Mouse (Mus musculus) heart, adult 9 months (tissue): ENCODE measurements at regions not wholly inside any gene's neighbourhood (a gene's known extent, or its start where the extent isn't known, plus 50 kb on each side); places are given as distances from the start of the nearest gene placed in this dataset.
"Not testable (repeated sequence)": the region's sequence is repeated elsewhere in the genome, so short reads cannot be mapped to it uniquely, and the experiment has no call there.

Experiments
- DNase-seq, 2 experiments: peaks; one replicate each; pipeline ENCODE4 v3.0.0; 2022; ENCODE audit warnings: low spot score in 2 of 2

DNA sequence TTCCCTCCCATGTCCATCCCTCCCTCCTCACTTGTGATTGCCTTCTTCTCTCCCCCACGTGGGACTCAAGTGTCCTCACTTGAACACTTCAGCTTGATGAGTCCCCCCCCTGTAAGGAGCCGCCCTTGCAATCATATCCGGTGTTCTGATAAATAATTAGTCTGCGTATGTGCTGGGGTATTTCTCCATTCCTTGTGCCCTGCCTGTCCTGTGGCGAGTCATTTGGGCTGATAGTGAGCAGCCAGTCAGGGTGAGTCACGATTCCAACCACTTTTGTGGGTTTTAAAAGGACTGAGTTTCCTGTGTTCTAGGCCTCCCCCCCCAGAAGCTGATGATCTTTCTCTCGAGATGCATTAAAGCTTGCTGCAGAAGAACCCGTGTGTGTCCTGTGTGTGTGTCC is 820.9 kb downstream of the Kcnt2 start:
- DNase-seq: not testable (repeated sequence)

DNA sequence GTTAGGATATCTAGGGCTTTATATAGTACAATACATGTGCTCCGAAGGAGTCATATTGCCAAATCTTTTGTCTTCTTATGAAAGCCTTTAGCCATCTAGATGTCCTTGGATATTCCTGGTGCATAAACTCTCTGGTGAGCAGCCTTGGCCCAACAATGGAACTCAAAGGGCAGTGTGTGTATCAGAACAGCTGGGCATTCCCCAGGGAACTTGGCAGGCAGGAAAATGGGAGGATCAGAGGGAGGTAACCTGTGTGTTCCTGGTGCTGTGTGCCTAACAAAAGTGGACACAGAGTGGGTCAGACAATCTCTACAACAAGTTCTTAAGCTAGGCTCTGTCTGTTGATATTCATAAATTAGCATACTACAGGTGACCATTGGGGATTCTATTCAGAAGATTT is 851.6 kb downstream of the Kcnt2 start:
- no peak for DNase-seq

DNA sequence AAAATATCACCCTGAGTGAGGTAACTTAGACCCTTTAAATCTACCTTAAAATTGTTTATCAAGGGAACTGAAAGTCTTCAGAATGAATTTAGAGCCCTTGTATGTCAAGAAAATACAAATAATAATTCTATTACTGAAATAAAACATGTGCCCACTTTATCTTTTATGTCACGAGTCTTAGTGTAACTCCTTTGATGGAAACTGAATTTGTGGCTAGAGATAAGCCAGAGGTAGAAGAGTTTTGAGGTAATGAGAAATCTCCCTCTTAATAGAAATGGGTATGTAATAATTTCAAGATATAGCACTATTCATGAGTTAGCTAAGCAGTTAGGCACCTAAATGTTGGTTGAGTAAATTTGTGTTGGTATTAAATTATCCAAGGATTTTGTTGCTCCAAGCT is 856.6 kb downstream of the Kcnt2 start:
- DNase-seq: no peak

DNA sequence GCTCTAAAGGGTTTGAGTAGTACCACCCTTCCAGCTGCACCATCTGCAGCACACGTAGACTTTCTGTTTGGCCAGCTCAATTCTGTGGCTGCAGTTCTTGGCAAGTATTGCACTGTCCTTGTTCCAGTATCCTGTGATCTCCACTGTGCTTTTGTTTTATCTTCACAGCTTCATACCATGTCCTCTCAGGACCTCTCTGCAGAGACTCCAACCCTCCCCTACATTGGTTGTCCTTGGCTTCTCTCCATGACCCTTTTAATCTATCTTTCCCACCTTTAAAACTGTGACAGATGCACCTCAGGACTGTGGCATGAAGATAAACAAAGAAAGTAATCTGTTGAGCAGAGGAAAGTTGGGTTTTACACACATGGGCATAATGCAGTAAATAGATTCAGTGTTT is 858.1 kb downstream of the Kcnt2 start:
- DNase-seq: peak; percentile 36 to 37

DNA sequence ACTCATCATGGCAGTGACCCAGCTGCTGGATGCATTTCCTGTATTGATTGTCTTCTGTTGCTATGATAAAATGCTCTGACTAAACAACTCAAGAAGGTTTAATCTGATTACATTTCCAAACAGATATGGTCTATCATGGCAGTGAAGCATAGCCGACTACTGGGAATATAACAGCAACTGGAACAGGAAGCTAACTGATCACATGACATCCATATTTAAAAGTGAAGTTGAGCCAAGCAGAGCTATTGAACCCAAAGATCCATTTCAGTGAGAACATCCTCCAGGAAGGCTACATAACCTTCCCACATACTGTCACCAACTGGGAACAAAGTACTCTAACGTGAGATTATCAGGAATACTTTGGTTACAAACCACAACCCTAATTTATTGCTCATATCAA is 858.7 kb downstream of the Kcnt2 start:
- no peak for DNase-seq

DNA sequence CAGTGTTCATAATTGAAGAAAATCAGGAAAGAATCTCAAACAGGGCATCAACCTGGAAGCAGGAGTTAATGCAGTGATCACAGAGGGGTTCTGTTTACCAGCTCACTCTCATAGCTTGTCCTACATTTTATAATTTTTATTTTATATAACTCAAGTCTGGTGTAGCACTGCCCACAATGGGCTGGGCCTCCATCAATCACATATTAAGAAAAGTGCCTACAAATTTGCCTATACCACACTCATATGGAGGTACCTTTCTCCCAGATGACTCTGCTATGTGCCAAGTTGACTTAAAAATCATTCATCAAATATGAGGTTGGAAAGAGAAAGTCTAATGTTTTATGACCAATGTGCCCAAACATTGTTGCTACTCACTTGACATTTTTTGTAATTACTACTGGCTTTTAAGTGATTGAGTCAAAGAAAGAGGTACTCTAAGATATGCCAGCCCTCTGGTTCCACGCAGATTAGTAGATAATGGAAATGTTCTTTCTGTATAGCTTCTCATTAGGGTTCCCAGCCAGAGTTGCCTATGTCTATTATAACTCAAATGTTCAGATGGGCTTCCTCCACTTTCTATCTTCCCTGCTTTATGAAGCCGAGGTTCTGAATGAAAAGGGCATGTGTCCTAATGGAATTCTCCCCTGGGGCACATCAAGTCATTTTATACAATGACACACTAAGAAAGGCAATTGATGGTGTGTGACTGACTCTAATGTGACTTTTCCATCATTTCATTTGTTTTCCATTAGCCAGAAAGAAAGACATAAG is 891.0 kb downstream of the Kcnt2 start:
- no peak for DNase-seq

DNA sequence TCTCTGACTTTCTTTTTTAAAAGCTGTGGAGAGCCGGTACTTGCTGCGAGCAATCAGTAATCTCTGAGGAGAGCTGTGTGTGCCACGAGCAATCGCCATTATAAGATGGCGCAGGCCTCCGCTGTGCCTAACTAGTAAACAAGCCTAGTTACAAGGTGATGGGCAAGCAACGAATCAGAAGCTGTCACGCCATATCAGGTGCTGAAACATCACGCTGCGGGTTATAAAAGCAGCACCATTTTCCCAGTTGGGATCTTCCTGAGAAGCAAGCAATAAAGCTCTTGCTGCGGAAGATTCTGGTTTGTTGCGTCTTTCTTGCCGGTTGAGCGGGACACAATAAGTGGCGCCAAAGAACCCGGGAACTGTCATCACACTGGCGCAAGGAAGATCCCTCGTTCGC is 894.2 kb downstream of the Kcnt2 start:
- DNase-seq: not testable (repeated sequence)

DNA sequence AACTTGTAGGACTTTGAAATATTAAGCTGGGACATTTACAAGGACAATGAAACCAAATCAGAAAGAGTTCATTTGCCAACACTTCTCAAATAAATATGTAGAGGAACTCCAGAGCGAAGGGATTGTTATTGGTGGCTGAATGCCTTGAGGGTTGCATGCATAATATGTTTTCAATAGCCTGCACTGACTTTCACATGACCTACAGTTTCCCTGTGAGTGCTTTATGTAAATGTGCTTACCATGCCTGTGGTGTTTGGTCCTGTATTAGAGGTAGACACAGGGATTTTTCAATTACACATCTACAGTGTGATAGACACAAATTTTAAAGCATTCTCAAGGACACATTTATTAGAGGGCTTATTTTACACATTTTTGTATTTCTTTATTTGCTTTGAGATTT is 899.8 kb downstream of the Kcnt2 start:
- DNase-seq: no peak

DNA sequence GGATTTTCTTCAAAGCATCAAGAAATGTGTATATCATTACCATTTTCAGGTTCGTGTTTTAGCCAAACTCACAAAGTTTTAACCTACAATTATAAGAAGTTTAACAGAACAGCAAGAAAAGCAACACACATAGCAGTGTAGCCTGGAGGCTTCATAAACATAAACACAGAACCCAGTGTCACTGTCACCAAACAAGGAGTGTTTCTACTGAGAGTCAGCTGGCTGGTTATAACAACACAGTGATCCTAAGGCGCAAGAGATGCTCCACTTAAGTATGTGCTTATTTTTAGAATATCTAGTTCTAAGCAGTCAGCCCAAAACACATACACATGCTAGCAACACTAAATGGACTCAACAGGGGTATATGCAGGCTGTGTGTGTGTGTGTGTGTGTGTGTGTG is 903.9 kb downstream of the Kcnt2 start:
- DNase-seq: no peak

DNA sequence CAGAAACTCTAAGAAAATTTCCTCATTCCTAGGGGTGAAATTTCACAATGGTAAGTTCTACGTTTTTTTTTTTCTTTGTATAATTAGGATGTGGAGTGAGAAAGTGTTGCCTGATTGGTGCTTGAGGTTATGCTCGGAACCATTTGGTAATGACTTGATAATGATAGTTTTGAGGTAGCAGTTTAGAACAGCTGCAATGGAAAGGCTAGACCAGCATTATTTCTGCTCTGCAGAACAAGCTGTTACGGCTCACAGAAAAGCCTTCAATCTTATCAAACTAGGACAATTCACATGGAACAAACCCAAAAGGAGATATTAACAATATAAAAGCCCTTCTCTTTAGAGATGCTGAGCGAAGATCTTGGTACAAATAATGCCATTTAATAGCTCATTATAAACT is 908.6 kb downstream of the Kcnt2 start:
- no peak for DNase-seq

DNA sequence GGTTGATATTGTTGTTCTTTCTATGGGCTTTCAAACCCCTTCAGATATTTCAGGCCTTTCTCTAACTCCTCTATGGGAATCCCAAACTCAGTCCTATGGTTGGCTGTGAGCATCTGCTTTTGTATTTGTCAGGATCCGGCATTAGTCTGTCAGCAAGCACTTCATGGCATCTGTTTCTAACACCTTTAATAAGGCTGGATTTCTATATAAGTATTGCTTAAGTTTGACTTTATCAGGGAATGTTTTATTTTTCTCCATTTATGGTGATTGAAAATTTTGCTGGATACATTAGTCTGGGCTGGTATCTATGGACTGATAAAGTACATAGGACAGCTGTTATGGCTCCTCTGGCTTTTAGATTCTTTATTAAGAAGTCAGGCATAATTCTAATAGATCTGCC is 915.8 kb downstream of the Kcnt2 start:
- no peak for DNase-seq
